Mouse (Mus musculus): ENCODE measurements around the gene Ubc.

GRCm38 (mm10) chr5:125368568-125368967, 21.4 kb downstream of the Ubc start:
- TF ChIP-seq CTCF (conservative IDR thresholded peaks at IDR 0.05; ENCODE audit: insufficient read depth, insufficient read length, low read depth, low read length) (peak; percentile 74), POLR2A (IDR thresholded peaks at IDR 0.05; ENCODE audit: low read depth, low read length) (no peak)

All from kidney, adult 2 months (tissue).